Mouse (Mus musculus): ENCODE measurements around the gene Abcb6. TPM values are rescaled to one million over a fixed set of nuclear protein-coding genes. Genes with fewer than 3 reads are reported as not detected.
A peak's percentile ranks its signal among the peaks of the same experiment; 100 is the strongest.

Gene Abcb6
- polyA plus RNA-seq (2012; rRNA removed), result 31.4 and 41.4 TPM in 2 replicates
- polyA plus RNA-seq (2014; fragmentation: Nextera tagmentation; extraction: Ambion mirVana), result 48.9 and 58.5 TPM in 2 replicates

- H3K36me3 ChIP-seq (replicated peaks; ENCODE audit: control insufficient read depth, insufficient read depth, low read depth), result peaks cover 70% of the 10 kb centered on the region
- peak within 1 kb of the TSS; percentile 96 for H3K9ac ChIP-seq (replicated peaks)
- no peak for TF ChIP-seq CTCF (IDR thresholded peaks at IDR 0.05; ENCODE audit: low read depth)
- no peak for TF ChIP-seq EP300 (IDR thresholded peaks at IDR 0.05; ENCODE audit: low read depth)
- WGBS (ENCODE audit: insufficient replicate concordance), result under 1% methylated on average over 31 of the region's 31 CpGs
- ATAC-seq (ENCODE audit: insufficient read depth) (peak; percentile 87), DNase-seq (ENCODE audit: low read depth in 3 of 3, low spot score in 3 of 3) (peak; percentile 90 to 92 (median 92))
- peaks cover 16 to 18% of the 10 kb centered on the region in 2 experiments for H3K4me1 ChIP-seq (replicated peaks; ENCODE audit: control insufficient read depth in 2 of 2, insufficient read depth in 2 of 2, low read length in 1 of 2)
- peak within 1 kb of the TSS; percentile 79 for H3K4me2 ChIP-seq (ENCODE audit: low read depth)
- H3K9me3 ChIP-seq (ENCODE audit: control insufficient read depth, low read length), result no peaks in the 10 kb centered on the region
- H3K27me3 ChIP-seq (ENCODE audit: control insufficient read depth, insufficient read depth, low read length), result no peaks in the 10 kb centered on the region
- peak within 1 kb of the TSS; percentile 61 to 70 for H3K4me3 ChIP-seq (ENCODE audit: insufficient read depth in 1 of 2, low read depth in 2 of 2, low read length in 2 of 2)
- H3K27ac ChIP-seq, result peak within 1 kb of the TSS; percentile 95
These were observed at the start of gene Abcb6 for GRCm38 (mm10) chr1:75180105-75180590. Gene Abcb6 (minus strand): TSS chr1:75180392.

GRCm38 (mm10) chr1:75229158-75229557 is 49.0 kb upstream of the Abcb6 start:
- peak in 1 of 3 experiments; percentile 55 for DNase-seq (ENCODE audit: low read depth in 3 of 3, low spot score in 3 of 3)
- H3K27ac ChIP-seq, result peak overlapping the region; percentile 81
- peak; percentile 88 for ATAC-seq (ENCODE audit: insufficient read depth)
- H3K4me2 ChIP-seq (ENCODE audit: low read depth), result peak overlapping the region; percentile 47
- H3K9me3 ChIP-seq (ENCODE audit: control insufficient read depth, low read length), result no peaks in the 10 kb centered on the region
- H3K4me3 ChIP-seq (ENCODE audit: insufficient read depth in 1 of 2, low read depth in 2 of 2, low read length in 2 of 2), result no peak overlapping the region
- TF ChIP-seq CTCF (IDR thresholded peaks at IDR 0.05; ENCODE audit: low read depth) (no peak), EP300 (IDR thresholded peaks at IDR 0.05; ENCODE audit: low read depth) (peak; percentile 65)
- no peaks in the 10 kb centered on the region for H3K27me3 ChIP-seq (ENCODE audit: control insufficient read depth, insufficient read depth, low read length)
- no peak overlapping the region; the same call in 1 of the 2 replicates for H3K9ac ChIP-seq (replicated peaks)
- WGBS (ENCODE audit: insufficient replicate concordance), result 23% methylated on average over 4 of the region's 4 CpGs
- H3K36me3 ChIP-seq (replicated peaks; ENCODE audit: control insufficient read depth, insufficient read depth, low read depth), result no peaks in the 10 kb centered on the region
- H3K4me1 ChIP-seq (replicated peaks; ENCODE audit: control insufficient read depth in 2 of 2, insufficient read depth in 2 of 2, low read length in 1 of 2), result peaks cover 29 to 52% of the 10 kb centered on the region in 2 experiments

GRCm38 (mm10) chr1:75227653-75228052 is 47.5 kb upstream of the Abcb6 start:
- H3K9me3 ChIP-seq (ENCODE audit: control insufficient read depth, low read length), result no peaks in the 10 kb centered on the region
- H3K27ac ChIP-seq, result no peak overlapping the region
- H3K36me3 ChIP-seq (replicated peaks; ENCODE audit: control insufficient read depth, insufficient read depth, low read depth), result no peaks in the 10 kb centered on the region
- no peaks in the 10 kb centered on the region for H3K27me3 ChIP-seq (ENCODE audit: control insufficient read depth, insufficient read depth, low read length)
- no peak overlapping the region for H3K4me3 ChIP-seq (ENCODE audit: insufficient read depth in 1 of 2, low read depth in 2 of 2, low read length in 2 of 2)
- TF ChIP-seq CTCF (IDR thresholded peaks at IDR 0.05; ENCODE audit: low read depth) (no peak), EP300 (IDR thresholded peaks at IDR 0.05; ENCODE audit: low read depth) (no peak)
- DNase-seq (ENCODE audit: low read depth in 3 of 3, low spot score in 3 of 3) (no peak), ATAC-seq (ENCODE audit: insufficient read depth) (no peak)
- peaks cover 29 to 51% of the 10 kb centered on the region in 2 experiments for H3K4me1 ChIP-seq (replicated peaks; ENCODE audit: control insufficient read depth in 2 of 2, insufficient read depth in 2 of 2, low read length in 1 of 2)
- H3K9ac ChIP-seq (replicated peaks), result no peak overlapping the region
- H3K4me2 ChIP-seq (ENCODE audit: low read depth), result no peak overlapping the region
- WGBS (ENCODE audit: insufficient replicate concordance), result 85% methylated on average over 1 of the region's 1 CpGs

- DNase-seq (ENCODE audit: low read depth in 3 of 3, low spot score in 3 of 3) (no peak), ATAC-seq (ENCODE audit: insufficient read depth) (no peak)
- H3K4me1 ChIP-seq (replicated peaks; ENCODE audit: control insufficient read depth in 2 of 2, insufficient read depth in 2 of 2, low read length in 1 of 2), result peaks cover 21 to 42% of the 10 kb centered on the region in 2 experiments
- no peak overlapping the region for H3K4me2 ChIP-seq (ENCODE audit: low read depth)
- no peak overlapping the region for H3K9ac ChIP-seq (replicated peaks)
- no peak overlapping the region for H3K4me3 ChIP-seq (ENCODE audit: insufficient read depth in 1 of 2, low read depth in 2 of 2, low read length in 2 of 2)
- H3K27ac ChIP-seq, result no peak overlapping the region
- TF ChIP-seq CTCF (IDR thresholded peaks at IDR 0.05; ENCODE audit: low read depth) (no peak), EP300 (IDR thresholded peaks at IDR 0.05; ENCODE audit: low read depth) (no peak)
- WGBS (ENCODE audit: insufficient replicate concordance), result 42% methylated on average over 2 of the region's 2 CpGs
- no peaks in the 10 kb centered on the region for H3K27me3 ChIP-seq (ENCODE audit: control insufficient read depth, insufficient read depth, low read length)
- no peaks in the 10 kb centered on the region for H3K9me3 ChIP-seq (ENCODE audit: control insufficient read depth, low read length)
- no peaks in the 10 kb centered on the region for H3K36me3 ChIP-seq (replicated peaks; ENCODE audit: control insufficient read depth, insufficient read depth, low read depth)
These were observed 45.9 kb upstream of the Abcb6 start for GRCm38 (mm10) chr1:75226138-75226537.

GRCm38 (mm10) chr1:75225473-75225872 is 45.3 kb upstream of the Abcb6 start:
- no peaks in the 10 kb centered on the region for H3K36me3 ChIP-seq (replicated peaks; ENCODE audit: control insufficient read depth, insufficient read depth, low read depth)
- no peaks in the 10 kb centered on the region for H3K9me3 ChIP-seq (ENCODE audit: control insufficient read depth, low read length)
- H3K27me3 ChIP-seq (ENCODE audit: control insufficient read depth, insufficient read depth, low read length), result peaks cover 5% of the 10 kb centered on the region
- no peak overlapping the region for H3K9ac ChIP-seq (replicated peaks)
- 22% methylated on average over 3 of the region's 3 CpGs for WGBS (ENCODE audit: insufficient replicate concordance)
- H3K4me1 ChIP-seq (replicated peaks; ENCODE audit: control insufficient read depth in 2 of 2, insufficient read depth in 2 of 2, low read length in 1 of 2), result peaks cover 17 to 36% of the 10 kb centered on the region in 2 experiments
- H3K27ac ChIP-seq, result no peak overlapping the region
- H3K4me2 ChIP-seq (ENCODE audit: low read depth), result no peak overlapping the region
- no peak for ATAC-seq (ENCODE audit: insufficient read depth)
- DNase-seq (ENCODE audit: low read depth in 3 of 3, low spot score in 3 of 3), result no peak
- H3K4me3 ChIP-seq (ENCODE audit: insufficient read depth in 1 of 2, low read depth in 2 of 2, low read length in 2 of 2), result no peak overlapping the region
- TF ChIP-seq EP300 (IDR thresholded peaks at IDR 0.05; ENCODE audit: low read depth) (no peak), CTCF (IDR thresholded peaks at IDR 0.05; ENCODE audit: low read depth) (no peak)
